Comparison of ENCODE assay signal across 7 mouse cellular contexts in genomic region chr6:50109757-50110378, GRCm38 (mm10). TPM values are rescaled to one million over a fixed set of nuclear protein-coding genes. Genes with fewer than 3 reads are reported as not detected.
DNase-seq lines count a peak whose midpoint lies in the region; ATAC-seq and TF ChIP-seq lines count a peak whose summit lies in the region.

Mpp6 (plus strand) TSS chr6:50110241.

- peak; percentile 92 for DNase-seq in adrenal gland, postnatal 10 days
- DNase-seq in embryonic facial prominence, embryonic 10.5 days (ENCODE audit: low spot score), result peak; percentile 95
- no peak for DNase-seq in gonadal fat pad, adult 2 months (ENCODE audit: low read depth)
- peak; percentile 96 for DNase-seq in limb, embryonic 11.5 days (ENCODE audit: low spot score)

- no peaks in the 10 kb centered on the region for H3K9me3 ChIP-seq in embryonic facial prominence, embryonic 10.5 days
- H3K9me3 ChIP-seq in intestine, postnatal 0 days (ENCODE audit: control insufficient read depth), result no peaks in the 10 kb centered on the region
- no peaks in the 10 kb centered on the region for H3K9me3 ChIP-seq in limb, embryonic 11.5 days (ENCODE audit: control insufficient read depth, low read length)
- H3K9me3 ChIP-seq in midbrain, embryonic 13.5 days, result no peaks in the 10 kb centered on the region

- H3K36me3 ChIP-seq in embryonic facial prominence, embryonic 10.5 days (replicated peaks), result no peaks in the 10 kb centered on the region
- H3K36me3 ChIP-seq in intestine, postnatal 0 days (ENCODE audit: control insufficient read depth, insufficient read depth), result no peaks in the 10 kb centered on the region
- H3K36me3 ChIP-seq in limb, embryonic 11.5 days (ENCODE audit: control insufficient read depth, insufficient read depth, low read length), result no peaks in the 10 kb centered on the region
- no peaks in the 10 kb centered on the region for H3K36me3 ChIP-seq in midbrain, embryonic 13.5 days
- no peaks in the 10 kb centered on the region for H3K36me3 ChIP-seq in small intestine, adult 2 months (ENCODE audit: control insufficient read depth, insufficient read depth, low read length)

- peak within 1 kb of the TSS; percentile 72 for H3K9ac ChIP-seq in intestine, postnatal 0 days (ENCODE audit: low read depth, low read length)
- peak within 1 kb of the TSS; percentile 89 for H3K9ac ChIP-seq in limb, embryonic 11.5 days (ENCODE audit: low read length)
- peak within 1 kb of the TSS; percentile 89 for H3K9ac ChIP-seq in midbrain, embryonic 13.5 days (replicated peaks)

- peak; percentile 94 for ATAC-seq in intestine, postnatal 0 days
- ATAC-seq in limb, embryonic 11.5 days (ENCODE audit: insufficient number of reproducible peaks, low FRiP score, low TSS enrichment, low read depth), result peak; percentile 95
- peak; percentile 95 for ATAC-seq in midbrain, embryonic 13.5 days

- peaks cover 22% of the 10 kb centered on the region for H3K4me1 ChIP-seq in embryonic facial prominence, embryonic 10.5 days
- H3K4me1 ChIP-seq in intestine, postnatal 0 days (replicated peaks; ENCODE audit: control insufficient read depth, insufficient read depth, low read length), result no peaks in the 10 kb centered on the region
- no peaks in the 10 kb centered on the region; the same call in 1 of the 2 replicates for H3K4me1 ChIP-seq in limb, embryonic 11.5 days (ENCODE audit: control insufficient read depth, insufficient read depth, low read length)
- peaks cover 19% of the 10 kb centered on the region for H3K4me1 ChIP-seq in midbrain, embryonic 13.5 days (replicated peaks)
- H3K4me1 ChIP-seq in small intestine, adult 2 months (ENCODE audit: control insufficient read depth, insufficient read depth, insufficient read length, low read length), result no peaks in the 10 kb centered on the region

- H3K27ac ChIP-seq in embryonic facial prominence, embryonic 10.5 days (replicated peaks), result peak within 1 kb of the TSS; percentile 94
- peak within 1 kb of the TSS; percentile 64 for H3K27ac ChIP-seq in intestine, postnatal 0 days (ENCODE audit: low read depth, low read length)
- peak within 1 kb of the TSS; percentile 78 for H3K27ac ChIP-seq in limb, embryonic 11.5 days (replicated peaks; ENCODE audit: low read depth, low read length)
- peak within 1 kb of the TSS; percentile 86 for H3K27ac ChIP-seq in midbrain, embryonic 13.5 days
- peak within 1 kb of the TSS; percentile 40; the same call in 1 of the 2 replicates for H3K27ac ChIP-seq in small intestine, adult 2 months (ENCODE audit: insufficient read depth, low read depth, low read length)

- H3K4me2 ChIP-seq in intestine, postnatal 0 days (replicated peaks; ENCODE audit: low read depth), result peak within 1 kb of the TSS; percentile 95
- H3K4me2 ChIP-seq in limb, embryonic 11.5 days (ENCODE audit: low read depth, severe bottlenecking), result peak within 1 kb of the TSS; percentile 78
- peak within 1 kb of the TSS; percentile 76 for H3K4me2 ChIP-seq in midbrain, embryonic 13.5 days (replicated peaks)

- peak within 1 kb of the TSS; percentile 80 for H3K4me3 ChIP-seq in embryonic facial prominence, embryonic 10.5 days
- H3K4me3 ChIP-seq in intestine, postnatal 0 days (ENCODE audit: low read depth, low read length), result peak within 1 kb of the TSS; percentile 89
- peak within 1 kb of the TSS; percentile 67 for H3K4me3 ChIP-seq in limb, embryonic 11.5 days (ENCODE audit: low read depth, low read length)
- H3K4me3 ChIP-seq in midbrain, embryonic 13.5 days (replicated peaks), result peak within 1 kb of the TSS; percentile 90
- H3K4me3 ChIP-seq in small intestine, adult 2 months (ENCODE audit: low read depth, low read length), result peak within 1 kb of the TSS; percentile 97

- H3K27me3 ChIP-seq in embryonic facial prominence, embryonic 10.5 days (replicated peaks; ENCODE audit: low read depth, poor library complexity, severe bottlenecking), result peaks cover 14% of the 10 kb centered on the region
- H3K27me3 ChIP-seq in intestine, postnatal 0 days (replicated peaks; ENCODE audit: control insufficient read depth, insufficient read depth, low read length), result no peaks in the 10 kb centered on the region
- no peaks in the 10 kb centered on the region for H3K27me3 ChIP-seq in limb, embryonic 11.5 days (ENCODE audit: control insufficient read depth, insufficient read depth, low read length)
- peaks cover 5% of the 10 kb centered on the region; the same call in 1 of the 2 replicates for H3K27me3 ChIP-seq in midbrain, embryonic 13.5 days
- H3K27me3 ChIP-seq in small intestine, adult 2 months (ENCODE audit: control insufficient read depth, insufficient read depth, low read length), result 0 out of 2 replicates have a peak, but pooled peaks cover 6% of the 10 kb centered on the region

- TF ChIP-seq CTCF in intestine, postnatal 0 days (IDR thresholded peaks at IDR 0.05; ENCODE audit: low read depth), result peak; percentile 70
- no peak; the same call in 1 of the 2 replicates for TF ChIP-seq CTCF in small intestine, adult 2 months (IDR thresholded peaks at IDR 0.05; ENCODE audit: extremely low read depth, insufficient read length, insufficient replicate concordance, low read depth, low read length)

- WGBS in embryonic facial prominence, embryonic 10.5 days, result under 1% methylated on average over 74 of the region's 74 CpGs
- WGBS in intestine, postnatal 0 days, result under 1% methylated on average over 65 of the region's 74 CpGs
- WGBS in limb, embryonic 11.5 days, result under 1% methylated on average over 55 of the region's 74 CpGs
- under 1% methylated on average over 65 of the region's 74 CpGs for WGBS in midbrain, embryonic 13.5 days
- WGBS in small intestine, adult 2 months, result under 1% methylated on average over 68 of the region's 74 CpGs

- TF ChIP-seq POLR2A in small intestine, adult 2 months (IDR thresholded peaks at IDR 0.05; ENCODE audit: low read depth, low read length), result no peak; the same call in 1 of the 2 replicates

RNA-seq across cellular contexts. Expression of gene Mpp6, which starts in this region (rescaled TPM):
- total RNA-seq in adrenal gland, postnatal 10 days (2021), result 10 to 100 TPM; 59.2 to 60.7 TPM
- polyA plus RNA-seq in embryonic facial prominence, embryonic 10.5 days (2016; fragmentation: Nextera tagmentation; extraction: Ambion mirVana), result 65.6 and 69.2 TPM in 2 replicates
- polyA plus RNA-seq in gonadal fat pad, adult 2 months (2012; rRNA removed), result 14.2 and 14.4 TPM in 2 replicates
- polyA plus RNA-seq in intestine, postnatal 0 days (2015; fragmentation: Nextera tagmentation; extraction: Ambion mirVana), result 32.1 TPM in 2 replicates
- polyA plus RNA-seq in limb, embryonic 11.5 days (2014; fragmentation: Nextera tagmentation; extraction: Ambion mirVana), result 75.6 and 82.8 TPM in 2 replicates
- 49.4 TPM in 2 replicates for polyA plus RNA-seq in midbrain, embryonic 13.5 days (2015; fragmentation: Nextera tagmentation; extraction: Ambion mirVana)
- polyA plus RNA-seq in small intestine, adult 2 months (2012; rRNA removed), result 1.2 and 3.5 TPM in 2 replicates

Comparison
In these comparisons a context has a peak if more than half of its experiments do, and no peak if none do; other contexts are left out.
1. H3K27ac ChIP-seq: peak in every context shown above with its lines; median percentile 94 in embryonic facial prominence, embryonic 10.5 days; 86 in midbrain, embryonic 13.5 days; 78 in limb, embryonic 11.5 days; 64 in intestine, postnatal 0 days; 40 in small intestine, adult 2 months.